Mouse (Mus musculus): Measurements from ENCODE around the gene Cntnap5a.
A peak's percentile ranks its signal among the peaks of the same experiment; 100 is the strongest.
"Not testable (repeated sequence)": the region's sequence is repeated elsewhere in the genome, so short reads cannot be mapped to it uniquely, and the experiment has no call there.

The Cntnap5a gene

DNA sequence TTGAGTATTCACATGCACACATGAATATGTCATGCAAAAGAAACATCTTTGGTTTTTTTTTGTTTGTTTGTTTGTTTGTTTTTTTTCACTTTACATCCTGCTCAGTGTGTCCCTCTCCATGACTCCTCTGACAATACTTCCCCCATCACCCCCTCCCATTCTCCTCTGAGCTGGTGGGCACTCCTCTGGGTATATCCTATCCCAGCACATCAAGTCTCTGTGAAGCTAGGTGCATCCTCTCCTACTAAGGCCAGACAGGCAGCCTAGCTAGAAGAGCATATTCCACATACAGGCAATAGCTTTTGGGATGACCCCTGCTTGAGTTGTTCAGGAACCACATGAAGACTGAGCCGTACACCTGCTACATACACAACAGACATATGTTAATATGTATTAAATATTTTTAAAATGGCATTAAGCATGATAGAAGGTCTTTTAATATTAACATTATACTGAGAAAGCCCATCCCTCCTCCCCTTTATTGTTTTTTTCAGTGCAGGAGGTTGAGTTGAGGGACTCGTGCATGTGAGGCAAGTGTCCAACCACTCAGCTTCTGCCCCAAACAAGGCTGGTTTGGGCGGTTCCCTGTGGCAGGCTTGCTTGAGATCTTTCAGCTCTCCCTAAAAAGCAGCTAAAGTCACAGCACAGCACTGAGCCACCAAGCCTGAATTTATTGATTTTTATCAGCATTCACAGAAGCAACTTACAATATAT lies 422.6 kb downstream of the Cntnap5a start:
- DNase-seq: no peak

- no peak for DNase-seq
These were observed 423.1 kb downstream of the Cntnap5a start for GRCm38 (mm10) chr1:116107724-116108058.

DNA sequence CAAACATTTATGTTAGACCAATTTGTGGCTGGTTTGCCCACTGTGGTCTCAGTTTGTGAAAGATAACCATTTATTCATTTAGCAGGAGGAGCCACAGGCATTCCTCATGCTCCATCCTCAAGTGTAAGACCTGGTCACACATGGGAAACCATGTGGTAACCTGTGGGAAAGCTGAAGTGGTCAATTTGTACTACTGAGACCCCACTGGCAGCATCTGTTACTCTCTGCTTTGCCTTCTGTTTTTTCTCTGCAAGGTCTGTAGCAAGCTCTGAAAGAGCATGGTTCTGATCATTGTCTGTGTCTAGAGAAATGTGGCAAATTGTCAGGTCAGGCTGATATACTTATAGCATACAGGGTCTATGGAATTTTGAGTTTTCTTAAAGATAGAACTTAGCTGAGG lies 423.8 kb downstream of the Cntnap5a start:
- peak; percentile 37 to 61 for DNase-seq

DNA sequence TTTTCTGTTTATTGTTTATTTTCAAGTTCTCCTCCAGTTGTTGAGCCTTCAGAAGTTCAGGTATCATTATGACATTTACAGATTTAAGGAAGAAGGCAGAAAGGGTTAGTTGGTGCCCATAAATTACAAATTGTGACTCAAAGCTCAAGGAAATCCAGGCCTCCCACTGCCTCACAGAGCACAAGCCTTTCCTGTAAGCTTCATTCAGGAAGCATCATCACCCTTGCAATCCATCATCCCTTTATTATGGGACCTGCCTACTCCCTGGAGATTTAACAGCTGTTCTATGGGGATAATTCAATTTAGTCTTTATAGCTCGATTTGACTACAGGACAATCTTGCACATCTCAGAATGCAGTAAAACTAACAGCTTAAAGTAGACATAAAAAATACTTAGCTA lies 441.2 kb downstream of the Cntnap5a start:
- DNase-seq: no peak

DNA sequence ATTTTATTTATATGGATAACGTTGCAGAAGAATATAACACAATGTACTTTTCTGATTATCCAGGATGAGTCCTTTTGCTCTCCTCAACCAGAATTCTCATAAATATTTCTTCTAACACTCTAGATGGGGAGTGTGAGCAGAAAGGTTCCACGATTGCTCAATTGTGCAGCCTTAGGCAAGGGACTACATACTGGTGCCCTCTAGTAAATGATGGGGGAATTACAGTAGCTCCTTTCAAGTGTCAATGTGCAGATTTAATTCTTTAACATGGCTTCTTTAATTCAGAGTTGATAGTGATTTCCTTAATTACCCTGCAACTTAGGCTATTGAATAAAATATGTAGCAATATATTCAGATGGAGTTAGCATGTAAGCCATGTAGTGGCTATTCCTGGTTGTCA lies 442.5 kb downstream of the Cntnap5a start:
- no peak for DNase-seq

DNA sequence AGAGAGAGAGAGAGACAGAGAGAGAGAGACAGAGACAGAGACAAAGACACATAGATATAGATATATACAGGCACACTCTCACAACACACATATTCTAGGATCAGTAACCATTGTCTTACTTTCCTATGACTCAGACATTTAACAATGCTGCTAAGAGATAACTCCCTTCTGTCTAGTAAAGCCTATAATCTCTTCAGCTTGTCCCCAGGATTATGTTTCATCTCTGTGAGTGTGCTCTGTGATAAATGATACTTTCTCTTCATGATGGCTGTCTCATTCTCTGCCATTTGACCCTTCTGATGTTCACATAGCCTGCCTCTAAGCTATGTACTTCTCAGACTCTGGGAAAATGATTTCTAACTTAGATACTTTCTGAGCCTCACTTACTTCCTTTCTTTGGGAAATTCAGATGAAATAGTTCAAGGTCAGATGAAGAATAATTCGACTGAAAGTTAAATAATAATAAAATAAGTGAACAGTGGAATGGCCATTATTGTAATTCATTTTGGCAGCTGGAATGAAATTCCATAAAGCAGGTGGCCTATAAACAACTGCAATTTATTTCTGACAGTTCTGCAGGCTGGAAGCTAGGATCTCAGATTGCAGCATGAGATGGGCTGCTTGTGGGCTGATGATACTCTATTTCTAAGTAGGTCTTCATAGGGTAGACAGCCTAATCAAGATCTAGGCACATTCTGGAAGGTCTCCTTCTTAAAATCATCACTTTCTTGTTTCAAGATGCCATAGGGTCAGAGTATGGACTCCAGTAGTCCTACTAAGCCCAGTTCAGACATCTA lies 444.1 kb downstream of the Cntnap5a start:
- DNase-seq: no peak

DNA sequence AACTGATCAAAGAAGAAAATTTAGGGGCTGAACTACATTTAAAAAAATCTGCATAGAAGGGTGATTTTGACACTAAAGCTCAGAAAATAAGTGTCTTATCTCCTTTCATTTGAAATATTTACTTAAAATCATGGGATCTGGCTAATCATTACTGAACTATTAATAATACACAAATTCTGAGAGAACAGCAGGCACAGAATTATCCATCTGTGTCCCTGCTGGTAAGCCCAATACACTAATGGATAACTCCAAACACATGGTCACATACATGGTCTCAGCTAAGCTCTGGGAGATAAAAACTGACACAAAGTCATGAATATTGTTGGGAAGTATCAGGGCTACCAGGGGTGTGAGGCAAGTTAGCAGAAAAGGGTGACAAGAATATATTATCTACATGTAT lies 447.9 kb downstream of the Cntnap5a start:
- DNase-seq: no peak

- no peak for DNase-seq
These were observed 465.3 kb downstream of the Cntnap5a start for GRCm38 (mm10) chr1:116149764-116150369.

DNA sequence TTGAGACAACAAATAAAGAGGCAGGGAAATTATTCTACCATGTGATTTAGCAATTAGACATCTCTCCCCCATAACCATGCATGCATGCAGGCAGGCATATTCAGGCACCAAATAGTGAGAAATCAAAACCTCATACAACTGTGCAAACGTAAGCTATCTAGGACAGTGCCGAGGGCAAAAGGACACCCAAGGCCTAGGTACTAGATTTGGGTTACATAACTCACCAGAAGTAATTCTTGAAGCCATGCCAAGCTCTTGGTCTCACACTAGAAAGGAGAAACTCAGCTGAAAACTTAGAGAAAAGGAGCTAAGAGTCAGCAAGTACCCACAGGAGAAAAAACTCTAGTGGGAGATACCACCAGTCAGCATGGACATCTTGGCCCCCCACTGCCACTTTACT lies 499.9 kb downstream of the Cntnap5a start:
- DNase-seq: no peak

DNA sequence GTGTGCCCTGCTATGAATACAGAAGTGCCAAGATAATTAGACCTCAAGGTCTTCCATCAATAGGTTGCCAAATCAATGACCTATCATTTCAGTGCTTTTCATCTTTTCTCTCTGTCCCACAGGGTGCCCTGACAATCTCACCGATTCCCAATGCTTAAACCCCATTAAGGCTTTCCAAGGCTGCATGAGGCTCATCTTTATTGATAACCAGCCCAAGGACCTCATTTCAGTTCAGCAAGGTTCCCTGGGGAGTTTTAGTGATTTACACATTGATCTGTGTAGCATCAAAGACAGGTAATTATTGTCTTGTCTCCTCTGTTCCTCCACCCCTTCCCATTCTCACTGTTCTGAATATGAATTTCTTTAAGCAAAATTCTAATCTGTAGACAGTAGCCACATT lies 503.6 kb downstream of the Cntnap5a start:
- not testable (repeated sequence) for DNase-seq

- no peak for DNase-seq
These were observed 507.7 kb downstream of the Cntnap5a start for GRCm38 (mm10) chr1:116192299-116192698.

- DNase-seq: no peak
These were observed 532.3 kb downstream of the Cntnap5a start for GRCm38 (mm10) chr1:116216883-116217282.

GRCm38 (mm10) chr1:116240538-116240937 lies 556.0 kb downstream of the Cntnap5a start:
- DNase-seq: no peak

GRCm38 (mm10) chr1:116243856-116244255 lies 559.3 kb downstream of the Cntnap5a start:
- DNase-seq: no peak

GRCm38 (mm10) chr1:116281144-116281543 lies 596.6 kb downstream of the Cntnap5a start:
- no peak for DNase-seq

- no peak for DNase-seq
These were observed 599.4 kb downstream of the Cntnap5a start for GRCm38 (mm10) chr1:116283968-116284367.

DNA sequence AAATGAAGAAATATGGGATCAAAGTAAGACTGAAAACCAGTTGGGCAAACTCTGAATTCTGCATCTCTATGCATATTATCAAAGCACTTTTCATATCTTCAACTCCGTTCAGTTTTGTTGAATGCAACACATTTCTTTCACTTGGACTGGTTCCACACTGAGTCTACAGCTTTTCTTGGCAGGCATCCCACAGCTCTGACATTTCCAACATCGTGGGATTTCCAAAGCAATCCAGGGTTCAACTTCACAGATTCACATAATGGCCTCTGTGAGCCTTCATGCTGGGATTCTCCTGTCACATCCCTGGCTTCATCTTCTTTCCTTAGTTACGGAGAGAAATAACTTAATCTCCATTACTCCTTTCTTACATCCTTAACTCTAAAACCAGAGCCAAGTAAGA lies 622.0 kb downstream of the Cntnap5a start:
- DNase-seq: peak; percentile 43 to 53

DNA sequence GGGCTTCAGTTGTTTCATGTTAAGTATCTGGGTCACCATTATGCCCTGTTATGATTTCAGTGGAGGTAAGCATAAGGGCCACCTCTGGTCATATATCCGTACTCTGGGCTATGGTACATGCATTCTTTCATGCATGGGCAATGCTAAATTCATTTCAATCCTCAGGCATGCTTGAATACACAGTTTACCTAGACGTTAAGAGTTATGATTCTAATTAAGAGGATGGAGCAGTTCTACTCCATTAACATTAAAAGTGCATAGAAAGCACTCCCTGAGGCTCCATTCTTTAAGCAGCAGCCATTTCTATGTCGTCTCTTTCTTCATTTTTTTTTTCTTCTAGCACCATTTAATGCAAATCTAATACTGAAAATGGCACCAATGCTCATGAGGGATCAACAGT lies 627.0 kb downstream of the Cntnap5a start:
- no peak for DNase-seq

DNA sequence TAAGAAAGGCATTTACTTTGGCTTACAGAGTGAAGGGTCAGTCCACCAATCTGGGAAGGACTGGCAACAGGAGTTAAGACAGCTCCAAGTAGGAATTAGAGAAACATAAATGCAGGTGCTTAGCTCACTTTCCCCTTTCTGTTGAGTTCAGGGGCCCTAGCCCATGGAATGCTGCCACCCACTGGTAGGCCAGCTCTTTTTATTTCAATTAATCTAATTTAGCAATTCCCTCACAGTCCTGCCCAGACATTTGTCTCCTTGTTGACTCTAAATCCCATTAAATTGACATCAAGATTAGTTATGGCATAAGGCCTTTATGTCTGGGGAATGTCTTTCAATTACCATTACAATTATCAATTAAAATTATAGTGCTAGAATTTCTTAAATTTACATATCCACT lies 628.7 kb downstream of the Cntnap5a start:
- peak; percentile 66 to 70 for DNase-seq

DNA sequence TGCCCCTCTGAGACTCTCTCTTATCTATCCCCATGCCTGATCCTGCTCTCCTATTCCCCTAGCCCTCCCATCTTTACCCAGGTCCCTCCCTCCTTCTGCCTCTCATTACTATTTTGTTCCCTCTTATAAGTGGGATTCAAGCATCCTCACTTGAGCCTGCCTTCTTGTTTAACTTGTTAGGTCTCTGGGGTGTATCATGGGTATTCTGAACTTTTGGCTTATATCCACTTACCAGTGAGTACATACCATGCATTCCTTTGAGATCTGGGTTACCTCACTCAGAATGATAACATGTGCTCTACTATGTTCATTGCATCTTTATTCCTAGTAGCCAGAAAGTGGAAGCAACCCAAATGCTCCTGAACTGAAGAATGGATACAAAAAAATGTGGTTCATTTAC lies 639.9 kb downstream of the Cntnap5a start:
- no peak for DNase-seq

GRCm38 (mm10) chr1:116353669-116354068 lies 669.1 kb downstream of the Cntnap5a start:
- DNase-seq: no peak

DNA sequence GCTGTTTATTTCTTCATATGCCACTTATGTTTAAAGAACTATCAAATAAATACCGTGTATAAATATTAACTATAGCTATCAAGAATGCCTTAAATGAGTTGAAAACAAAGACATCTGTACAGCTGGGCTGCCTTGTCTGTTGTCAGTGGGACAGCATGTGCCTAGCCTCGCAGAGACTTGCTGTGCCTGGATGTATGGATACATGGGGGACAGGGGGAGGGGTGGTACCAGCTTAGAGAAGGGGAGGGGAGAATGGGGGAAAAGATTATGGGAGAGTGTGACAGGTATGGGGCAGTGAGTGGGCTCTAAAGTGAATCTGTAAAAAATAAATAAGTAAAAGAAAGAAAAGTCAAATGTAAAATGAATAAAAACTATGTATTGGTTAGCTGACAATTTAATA lies 681.0 kb downstream of the Cntnap5a start:
- DNase-seq: no peak

- DNase-seq: no peak
These were observed 681.6 kb downstream of the Cntnap5a start for GRCm38 (mm10) chr1:116366171-116366570.

GRCm38 (mm10) chr1:116366806-116367205 lies 682.2 kb downstream of the Cntnap5a start:
- DNase-seq: no peak

All from cerebellum, postnatal 10 days (tissue).